Mouse (Mus musculus): ENCODE results near the gene Plaa. TPM values are rescaled to one million over a fixed set of nuclear protein-coding genes. Genes with fewer than 3 reads are reported as not detected.

Plaa gene
- polyA plus RNA-seq, 1 experiment from 2014 or later = 58.2 TPM

- Histone ChIP-seq H3K27me3 (replicated peaks; ENCODE audit: control insufficient read depth, insufficient read depth, low read length) (no peaks in the 10 kb centered on the region), H3K36me3 (ENCODE audit: control insufficient read depth, insufficient read depth, low read length) (peaks cover 14% of the 10 kb centered on the region), H3K27ac (replicated peaks; ENCODE audit: low read depth, low read length) (no peak overlapping the region), H3K9me3 (ENCODE audit: control insufficient read depth, low read length) (no peaks in the 10 kb centered on the region), H3K4me1 (ENCODE audit: control insufficient read depth, insufficient read depth, low read length) (no peaks in the 10 kb centered on the region), H3K4me2 (ENCODE audit: low read depth, low read length) (no peak overlapping the region), H3K9ac (ENCODE audit: low read depth, low read length) (no peak overlapping the region), H3K4me3 (ENCODE audit: low read depth, low read length) (no peak overlapping the region)
- DNase-seq (ENCODE audit: low spot score) (no peak), ATAC-seq (ENCODE audit: low read depth) (no peak)
These were observed 69.8 kb downstream of the Plaa start for GRCm38 (mm10) chr4:94533205-94533604.

GRCm38 (mm10) chr4:94529448-94529847 is 73.6 kb downstream of the Plaa start:
- Histone ChIP-seq H3K27me3 (replicated peaks; ENCODE audit: control insufficient read depth, insufficient read depth, low read length) (no peaks in the 10 kb centered on the region), H3K27ac (replicated peaks; ENCODE audit: low read depth, low read length) (no peak overlapping the region), H3K4me2 (ENCODE audit: low read depth, low read length) (no peak overlapping the region), H3K36me3 (ENCODE audit: control insufficient read depth, insufficient read depth, low read length) (no peaks in the 10 kb centered on the region), H3K4me1 (ENCODE audit: control insufficient read depth, insufficient read depth, low read length) (no peaks in the 10 kb centered on the region), H3K9ac (ENCODE audit: low read depth, low read length) (no peak overlapping the region), H3K4me3 (ENCODE audit: low read depth, low read length) (no peak overlapping the region), H3K9me3 (ENCODE audit: control insufficient read depth, low read length) (no peaks in the 10 kb centered on the region)
- 95% methylated on average over 1 of the region's 1 CpGs for WGBS
- DNase-seq (ENCODE audit: low spot score) = no peak
- ATAC-seq (ENCODE audit: low read depth) = no peak

- Histone ChIP-seq H3K4me2 (ENCODE audit: low read depth, low read length) (no peak overlapping the region), H3K4me3 (ENCODE audit: low read depth, low read length) (no peak overlapping the region), H3K9me3 (ENCODE audit: control insufficient read depth, low read length) (no peaks in the 10 kb centered on the region), H3K27me3 (replicated peaks; ENCODE audit: control insufficient read depth, insufficient read depth, low read length) (no peaks in the 10 kb centered on the region), H3K4me1 (ENCODE audit: control insufficient read depth, insufficient read depth, low read length) (no peaks in the 10 kb centered on the region), H3K9ac (ENCODE audit: low read depth, low read length) (no peak overlapping the region), H3K36me3 (ENCODE audit: control insufficient read depth, insufficient read depth, low read length) (no peaks in the 10 kb centered on the region), H3K27ac (replicated peaks; ENCODE audit: low read depth, low read length) (no peak overlapping the region)
- DNase-seq (ENCODE audit: low spot score) (peak; percentile 5), ATAC-seq (ENCODE audit: low read depth) (no peak)
These were observed 79.7 kb downstream of the Plaa start for GRCm38 (mm10) chr4:94523321-94523720.

- DNase-seq (ENCODE audit: low spot score) = peak; percentile 54
- H3K27ac ChIP-seq (replicated peaks; ENCODE audit: low read depth, low read length) = no peak overlapping the region
- no peaks in the 10 kb centered on the region for H3K9me3 ChIP-seq (ENCODE audit: control insufficient read depth, low read length)
These were observed 85.4 kb downstream of the Plaa start for GRCm38 (mm10) chr4:94517631-94518030.

More at GRCm38 (mm10) chr4:94517631-94518030, 85.4 kb downstream of the Plaa start:
- 70% methylated on average over 4 of the region's 4 CpGs for WGBS
- Histone ChIP-seq H3K9ac (ENCODE audit: low read depth, low read length) (no peak overlapping the region), H3K4me2 (ENCODE audit: low read depth, low read length) (no peak overlapping the region), H3K4me3 (ENCODE audit: low read depth, low read length) (no peak overlapping the region), H3K36me3 (ENCODE audit: control insufficient read depth, insufficient read depth, low read length) (no peaks in the 10 kb centered on the region), H3K27me3 (replicated peaks; ENCODE audit: control insufficient read depth, insufficient read depth, low read length) (no peaks in the 10 kb centered on the region), H3K4me1 (ENCODE audit: control insufficient read depth, insufficient read depth, low read length) (no peaks in the 10 kb centered on the region)
- ATAC-seq (ENCODE audit: low read depth) = no peak

Other genes starting within 250 kb of the Plaa start
- not detected in 2 replicates for gene Gm10306, start 46.7 kb downstream of the Plaa start, polyA plus RNA-seq (2014; fragmentation: Nextera tagmentation; extraction: Ambion mirVana)
- gene Caap1, start 46.4 kb downstream of the Plaa start, polyA plus RNA-seq (2014; fragmentation: Nextera tagmentation; extraction: Ambion mirVana) = 17.1 and 18.4 TPM in 2 replicates
- gene Ift74, start 11.2 kb upstream of the Plaa start, polyA plus RNA-seq (2014; fragmentation: Nextera tagmentation; extraction: Ambion mirVana) = 33.5 and 36.2 TPM in 2 replicates
- gene Lrrc19, start 46.9 kb upstream of the Plaa start, polyA plus RNA-seq (2014; fragmentation: Nextera tagmentation; extraction: Ambion mirVana) = 0.31 and 0.45 TPM in 2 replicates
- 21.7 and 22.6 TPM in 2 replicates for gene Tek, start 136.0 kb upstream of the Plaa start, polyA plus RNA-seq (2014; fragmentation: Nextera tagmentation; extraction: Ambion mirVana)